Mouse (Mus musculus): Measurements from ENCODE around the gene Sdk1. TPM values are rescaled to one million over a fixed set of nuclear protein-coding genes. Genes with fewer than 3 reads are reported as not detected.

The Sdk1 gene
- polyA plus RNA-seq, 1 experiment from 2014 or later = 0.21 TPM

- no peak for ATAC-seq (ENCODE audit: insufficient read depth)
- H3K4me1 ChIP-seq (replicated peaks) = no peaks in the 10 kb centered on the region
- no peaks in the 10 kb centered on the region for H3K9me3 ChIP-seq (replicated peaks)
- H3K9ac ChIP-seq = no peak overlapping the region
- H3K27me3 ChIP-seq = no peaks in the 10 kb centered on the region
- H3K27ac ChIP-seq (replicated peaks) = no peak overlapping the region
- WGBS (ENCODE audit: insufficient replicate concordance) = 47% methylated on average over 7 of the region's 7 CpGs
- no peak overlapping the region for H3K4me3 ChIP-seq (replicated peaks)
- H3K36me3 ChIP-seq (replicated peaks) = no peaks in the 10 kb centered on the region
- no peak overlapping the region for H3K4me2 ChIP-seq
These were observed 711.6 kb downstream of the Sdk1 start for GRCm38 (mm10) chr5:141952708-141953490.

DNA sequence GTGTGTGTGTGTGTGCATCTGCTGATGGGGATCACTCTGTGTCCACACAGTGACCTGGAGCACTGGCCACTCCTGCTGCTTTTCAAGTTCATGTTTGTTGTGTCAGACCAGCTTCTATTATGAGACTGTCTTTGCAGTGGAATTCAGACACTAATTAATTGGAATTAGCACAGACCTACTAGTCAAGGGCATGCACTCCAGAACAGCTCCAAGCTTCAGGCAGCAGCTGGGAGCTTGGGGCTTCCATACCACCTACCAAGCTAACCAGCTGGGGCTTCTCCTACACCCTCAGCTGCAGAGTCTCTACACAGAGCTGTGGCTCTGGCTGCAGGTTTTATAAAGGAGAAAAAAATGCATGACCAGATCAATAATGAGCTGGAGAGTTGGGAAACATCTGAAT is 729.8 kb downstream of the Sdk1 start:
- H3K4me1 ChIP-seq (replicated peaks) = no peaks in the 10 kb centered on the region

GRCm38 (mm10) chr5:141979511-141979910 is 738.2 kb downstream of the Sdk1 start:
- no peaks in the 10 kb centered on the region for H3K36me3 ChIP-seq (replicated peaks)
- ATAC-seq (ENCODE audit: insufficient read depth) = no peak
- no peaks in the 10 kb centered on the region for H3K27me3 ChIP-seq
- H3K9ac ChIP-seq = no peak overlapping the region
- no peaks in the 10 kb centered on the region for H3K9me3 ChIP-seq (replicated peaks)
- H3K4me2 ChIP-seq = no peak overlapping the region
- H3K4me1 ChIP-seq (replicated peaks) = no peaks in the 10 kb centered on the region
- H3K27ac ChIP-seq (replicated peaks) = no peak overlapping the region
- no peak overlapping the region for H3K4me3 ChIP-seq (replicated peaks)

More for the DNA sequence above, 729.8 kb downstream of the Sdk1 start:
- H3K27ac ChIP-seq (replicated peaks) = no peak overlapping the region
- H3K4me2 ChIP-seq = no peak overlapping the region
- no peak for ATAC-seq (ENCODE audit: insufficient read depth)
- no peaks in the 10 kb centered on the region for H3K36me3 ChIP-seq (replicated peaks)
- no peaks in the 10 kb centered on the region for H3K9me3 ChIP-seq (replicated peaks)
- no peak overlapping the region for H3K4me3 ChIP-seq (replicated peaks)
- H3K9ac ChIP-seq = no peak overlapping the region
- no peaks in the 10 kb centered on the region for H3K27me3 ChIP-seq

- no peak overlapping the region for H3K9ac ChIP-seq
- H3K27me3 ChIP-seq = no peaks in the 10 kb centered on the region
- WGBS (ENCODE audit: insufficient replicate concordance) = 55% methylated on average over 6 of the region's 6 CpGs
- ATAC-seq (ENCODE audit: insufficient read depth) = no peak
- H3K27ac ChIP-seq (replicated peaks) = no peak overlapping the region
- no peaks in the 10 kb centered on the region for H3K4me1 ChIP-seq (replicated peaks)
- no peaks in the 10 kb centered on the region for H3K9me3 ChIP-seq (replicated peaks)
- no peak overlapping the region for H3K4me2 ChIP-seq
- no peak overlapping the region for H3K4me3 ChIP-seq (replicated peaks)
- H3K36me3 ChIP-seq (replicated peaks) = no peaks in the 10 kb centered on the region
These were observed 739.5 kb downstream of the Sdk1 start for GRCm38 (mm10) chr5:141980746-141981145.

GRCm38 (mm10) chr5:141984322-141984721 is 743.0 kb downstream of the Sdk1 start:
- H3K9ac ChIP-seq = no peak overlapping the region
- no peaks in the 10 kb centered on the region for H3K9me3 ChIP-seq (replicated peaks)
- no peaks in the 10 kb centered on the region for H3K27me3 ChIP-seq
- no peak overlapping the region for H3K4me3 ChIP-seq (replicated peaks)
- H3K4me1 ChIP-seq (replicated peaks) = no peaks in the 10 kb centered on the region
- no peak overlapping the region for H3K4me2 ChIP-seq
- no peak for ATAC-seq (ENCODE audit: insufficient read depth)
- WGBS (ENCODE audit: insufficient replicate concordance) = 67% methylated on average over 4 of the region's 4 CpGs
- H3K36me3 ChIP-seq (replicated peaks) = no peaks in the 10 kb centered on the region
- no peak overlapping the region for H3K27ac ChIP-seq (replicated peaks)

GRCm38 (mm10) chr5:141985003-141985402 is 743.7 kb downstream of the Sdk1 start:
- Histone ChIP-seq H3K36me3 (replicated peaks) (no peaks in the 10 kb centered on the region), H3K27ac (replicated peaks) (no peak overlapping the region), H3K27me3 (no peaks in the 10 kb centered on the region), H3K9ac (no peak overlapping the region), H3K4me2 (no peak overlapping the region), H3K9me3 (replicated peaks) (no peaks in the 10 kb centered on the region), H3K4me3 (replicated peaks) (no peak overlapping the region), H3K4me1 (replicated peaks) (no peaks in the 10 kb centered on the region)
- no peak for ATAC-seq (ENCODE audit: insufficient read depth)
- WGBS (ENCODE audit: insufficient replicate concordance) = 8% methylated on average over 8 of the region's 8 CpGs

- ATAC-seq (ENCODE audit: insufficient read depth) = no peak
- H3K27ac ChIP-seq (replicated peaks) = no peak overlapping the region
- H3K36me3 ChIP-seq (replicated peaks) = no peaks in the 10 kb centered on the region
- H3K9ac ChIP-seq = no peak overlapping the region
- no peak overlapping the region for H3K4me3 ChIP-seq (replicated peaks)
- no peaks in the 10 kb centered on the region for H3K27me3 ChIP-seq
- 54% methylated on average over 4 of the region's 4 CpGs for WGBS (ENCODE audit: insufficient replicate concordance)
- no peaks in the 10 kb centered on the region for H3K4me1 ChIP-seq (replicated peaks)
- H3K4me2 ChIP-seq = no peak overlapping the region
- H3K9me3 ChIP-seq (replicated peaks) = no peaks in the 10 kb centered on the region
These were observed 744.3 kb downstream of the Sdk1 start for GRCm38 (mm10) chr5:141985551-141985950.

DNA sequence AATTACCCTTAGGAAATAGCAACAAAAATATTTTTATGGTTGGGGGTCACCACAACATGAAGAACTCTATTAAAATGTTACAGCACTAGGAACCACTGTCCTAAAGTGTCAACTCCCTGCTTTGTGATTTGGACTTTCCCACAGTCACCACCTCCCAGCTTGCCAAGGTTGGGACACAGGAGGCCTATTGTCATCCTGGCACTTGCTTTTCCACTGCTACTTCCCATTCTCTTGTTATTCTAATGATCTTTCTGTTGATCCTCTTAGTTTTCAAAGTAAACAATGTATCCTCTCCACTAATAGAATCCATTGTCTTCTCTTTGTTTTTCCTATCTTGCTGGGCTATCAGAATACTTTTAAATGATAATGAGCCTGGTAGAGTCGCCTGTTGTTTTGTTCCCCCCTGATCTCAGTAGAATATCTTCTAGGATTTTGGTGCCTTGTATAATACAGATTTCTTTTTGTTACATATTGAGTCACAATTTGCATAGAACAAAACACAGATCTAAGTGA is 746.1 kb downstream of the Sdk1 start:
- Histone ChIP-seq H3K4me2 (no peak overlapping the region), H3K4me1 (replicated peaks) (no peaks in the 10 kb centered on the region), H3K27me3 (no peaks in the 10 kb centered on the region), H3K27ac (replicated peaks) (no peak overlapping the region), H3K4me3 (replicated peaks) (no peak overlapping the region), H3K9me3 (replicated peaks) (no peaks in the 10 kb centered on the region), H3K9ac (no peak overlapping the region), H3K36me3 (replicated peaks) (no peaks in the 10 kb centered on the region)
- no peak for ATAC-seq (ENCODE audit: insufficient read depth)
- WGBS (ENCODE audit: insufficient replicate concordance) = 17% methylated on average over 1 of the region's 1 CpGs

DNA sequence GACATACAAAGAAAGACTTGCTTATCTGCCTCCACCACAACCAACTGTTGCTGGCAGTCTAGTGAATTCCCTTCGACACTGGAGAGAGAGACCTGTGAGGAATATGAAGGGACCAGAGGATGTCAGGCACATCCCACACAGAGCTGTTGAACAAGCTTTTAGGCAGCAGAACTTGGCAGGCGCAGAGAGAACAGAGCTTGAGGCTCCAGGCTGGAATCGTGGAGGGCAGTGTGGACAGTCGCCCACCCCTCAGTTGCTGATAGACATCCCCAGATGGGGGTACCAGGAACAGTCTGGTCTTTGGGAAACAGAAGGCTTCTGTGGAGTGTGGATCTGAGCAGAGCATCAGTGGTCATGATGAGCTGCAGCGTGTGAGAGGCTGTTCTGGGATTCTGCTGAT is 747.4 kb downstream of the Sdk1 start:
- 49% methylated on average over 5 of the region's 5 CpGs for WGBS (ENCODE audit: insufficient replicate concordance)
- Histone ChIP-seq H3K4me2 (no peak overlapping the region), H3K4me1 (replicated peaks) (no peaks in the 10 kb centered on the region), H3K4me3 (replicated peaks) (no peak overlapping the region), H3K27ac (replicated peaks) (no peak overlapping the region), H3K9me3 (replicated peaks) (no peaks in the 10 kb centered on the region), H3K9ac (no peak overlapping the region), H3K36me3 (replicated peaks) (no peaks in the 10 kb centered on the region), H3K27me3 (no peaks in the 10 kb centered on the region)
- ATAC-seq (ENCODE audit: insufficient read depth) = no peak

GRCm38 (mm10) chr5:141994192-141994591 is 752.9 kb downstream of the Sdk1 start:
- Histone ChIP-seq H3K4me1 (replicated peaks) (no peaks in the 10 kb centered on the region), H3K36me3 (replicated peaks) (no peaks in the 10 kb centered on the region), H3K4me3 (replicated peaks) (no peak overlapping the region), H3K9ac (no peak overlapping the region), H3K4me2 (no peak overlapping the region), H3K27me3 (no peaks in the 10 kb centered on the region), H3K9me3 (replicated peaks) (no peaks in the 10 kb centered on the region), H3K27ac (replicated peaks) (no peak overlapping the region)
- ATAC-seq (ENCODE audit: insufficient read depth) = no peak
- 57% methylated on average over 3 of the region's 3 CpGs for WGBS (ENCODE audit: insufficient replicate concordance)

GRCm38 (mm10) chr5:142000247-142000646 is 759.0 kb downstream of the Sdk1 start:
- no peak overlapping the region for H3K27ac ChIP-seq (replicated peaks)
- 38% methylated on average over 1 of the region's 1 CpGs for WGBS (ENCODE audit: insufficient replicate concordance)

DNA sequence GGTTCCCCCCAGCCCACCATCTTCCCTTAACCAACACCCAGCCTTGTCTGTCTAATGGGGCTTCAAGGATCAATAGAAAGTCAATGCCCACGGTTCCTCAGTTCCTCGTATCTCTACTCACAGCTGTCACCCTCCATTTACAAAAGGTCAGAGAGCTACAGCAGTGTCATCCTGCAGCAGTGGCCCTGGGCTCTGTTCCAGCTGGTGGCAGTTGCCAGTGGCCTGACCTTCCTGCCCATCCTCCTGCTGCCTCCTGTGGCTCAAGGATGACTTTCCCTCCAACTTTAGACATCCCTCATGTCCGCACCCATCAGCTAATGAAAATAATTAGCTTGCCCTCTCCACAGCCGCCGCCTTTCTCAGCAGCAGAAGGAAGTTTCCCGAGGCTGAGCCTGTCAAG is 759.8 kb downstream of the Sdk1 start:
- 58% methylated on average over 6 of the region's 6 CpGs for WGBS (ENCODE audit: insufficient replicate concordance)
- Histone ChIP-seq H3K4me3 (replicated peaks) (no peak overlapping the region), H3K4me1 (replicated peaks) (no peaks in the 10 kb centered on the region), H3K27me3 (no peaks in the 10 kb centered on the region), H3K4me2 (no peak overlapping the region), H3K27ac (replicated peaks) (no peak overlapping the region), H3K9ac (no peak overlapping the region), H3K9me3 (replicated peaks) (no peaks in the 10 kb centered on the region; the same call in 1 of the 2 replicates), H3K36me3 (replicated peaks) (no peaks in the 10 kb centered on the region)
- no peak for ATAC-seq (ENCODE audit: insufficient read depth)

More at GRCm38 (mm10) chr5:142000247-142000646, 759.0 kb downstream of the Sdk1 start:
- H3K27me3 ChIP-seq = no peaks in the 10 kb centered on the region
- no peaks in the 10 kb centered on the region for H3K4me1 ChIP-seq (replicated peaks)
- no peak overlapping the region for H3K4me3 ChIP-seq (replicated peaks)
- no peak overlapping the region for H3K9ac ChIP-seq
- ATAC-seq (ENCODE audit: insufficient read depth) = no peak
- H3K36me3 ChIP-seq (replicated peaks) = no peaks in the 10 kb centered on the region
- H3K9me3 ChIP-seq (replicated peaks) = no peaks in the 10 kb centered on the region; the same call in 1 of the 2 replicates
- no peak overlapping the region for H3K4me2 ChIP-seq

Data from liver, embryonic 15.5 days (tissue).